13 mouse cellular contexts compared by ENCODE assay signal in the genomic region with DNA sequence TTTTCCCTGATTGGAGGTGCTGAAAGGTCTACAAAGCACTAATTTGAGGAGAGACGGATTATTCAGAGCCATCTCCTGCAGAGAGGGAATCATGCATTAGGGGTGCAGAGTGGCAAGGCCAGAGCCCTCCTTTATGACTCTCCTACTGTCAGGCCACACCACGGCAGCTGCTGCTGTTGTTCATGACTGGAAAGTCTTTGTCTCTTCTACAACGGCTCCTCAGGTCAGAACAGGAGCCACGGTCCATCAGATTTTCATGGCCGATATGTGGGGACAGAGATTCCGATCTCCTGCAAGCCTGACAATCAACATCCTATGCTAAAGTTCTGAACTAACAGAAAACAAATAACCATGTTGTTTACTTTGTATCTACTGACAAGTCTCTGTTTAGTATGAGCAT.
"Had no signal": no experiment of that assay in that cellular context is flagged by ENCODE, and none has a peak within 500 bp of the region (broad histone marks: within the 10 kb centered on the region; RNA-seq: fewer than 3 reads in every experiment).

No protein-coding gene starts in this region.

- DNase-seq: gastrocnemius, adult 2 months; gastrocnemius, postnatal 10 days; gastrocnemius, postnatal 25 days; heart, adult 18-20 months; heart, postnatal 10 days; heart, postnatal 4 days; kidney, adult 18-20 months; kidney, adult 8-10 months; kidney, postnatal 10 days; kidney, postnatal 25 days; kidney, postnatal 4 days; liver; liver, embryonic 13.5 days had no signal
